Mouse (Mus musculus): ENCODE measurements around the gene Rxfp4. TPM values are rescaled to one million over a fixed set of nuclear protein-coding genes. Genes with fewer than 3 reads are reported as not detected.
"Not testable (repeated sequence)": the region's sequence is repeated elsewhere in the genome, so short reads cannot be mapped to it uniquely, and the experiment has no call there.

Rxfp4 gene
- total RNA-seq, 4 experiments from 2014 or later: 0.23 TPM; not detected in 3

GRCm38 (mm10) chr3:88609066-88609465, 43.9 kb downstream of the Rxfp4 start:
- DNase-seq (ENCODE audit: low spot score): no peak

- DNase-seq (ENCODE audit: low spot score): no peak
Observed at GRCm38 (mm10) chr3:88607758-88608138, 45.2 kb downstream of the Rxfp4 start.

GRCm38 (mm10) chr3:88607065-88607757, 45.7 kb downstream of the Rxfp4 start:
- peak; percentile 93 for DNase-seq (ENCODE audit: low spot score)

GRCm38 (mm10) chr3:88605666-88606065, 47.3 kb downstream of the Rxfp4 start, which contains the start of gene Arhgef2:
Gene Arhgef2, plus strand, starts transcription at chr3:88605966.
- not testable (repeated sequence) for DNase-seq (ENCODE audit: low spot score)

GRCm38 (mm10) chr3:88604863-88605262, 48.1 kb downstream of the Rxfp4 start:
- DNase-seq (ENCODE audit: low spot score): no peak

- DNase-seq (ENCODE audit: low spot score): peak; percentile 82
Observed at GRCm38 (mm10) chr3:88603714-88604161, 49.2 kb downstream of the Rxfp4 start.

- DNase-seq (ENCODE audit: low spot score): no peak
Observed at GRCm38 (mm10) chr3:88602466-88602865, 50.5 kb downstream of the Rxfp4 start.

Other genes starting within 250 kb of the Rxfp4 start
- 10 to 100 TPM; 16.2 to 19.9 (median 16.7) TPM for gene Pmf1, start 242.8 kb downstream of the Rxfp4 start, total RNA-seq (2022)
- 10 to 100 TPM; 13.1 to 14.7 (median 14.1) TPM for gene Slc25a44, start 228.0 kb downstream of the Rxfp4 start, total RNA-seq (2022)
- gene Sema4a, start 192.0 kb downstream of the Rxfp4 start, total RNA-seq (2022): 1 to 10 TPM; 2.6 to 4.7 (median 3.8) TPM
- gene Lmna, start 143.2 kb downstream of the Rxfp4 start, total RNA-seq (2022): 100 to 1,000 TPM; 112 to 127 (median 118) TPM
- gene Mex3a, start 120.7 kb downstream of the Rxfp4 start, total RNA-seq (2022): under 1 TPM; 0.28 to 0.44 (median 0.33) TPM
- not detected for gene Rab25, start 104.8 kb downstream of the Rxfp4 start, total RNA-seq (2022)
- gene Lamtor2, start 100.1 kb downstream of the Rxfp4 start, total RNA-seq (2022): 100 to 1,000 TPM; 104 to 116 (median 107) TPM
- gene Ubqln4, start 99.4 kb downstream of the Rxfp4 start, total RNA-seq (2022): 10 to 100 TPM; 68.8 to 90.5 (median 77.6) TPM
- 10 to 100 TPM; 60.4 to 67.0 (median 64.4) TPM for gene Ssr2, start 77.3 kb downstream of the Rxfp4 start, total RNA-seq (2022)
- 10 to 100 TPM; 38.8 to 45.9 (median 41.4) TPM for gene Arhgef2, start 47.2 kb downstream of the Rxfp4 start, total RNA-seq (2022)
- 10 to 100 TPM; 26.3 to 31.5 (median 27.8) TPM for gene Khdc4, start 32.7 kb upstream of the Rxfp4 start, total RNA-seq (2022)
- gene Rit1, start 63.7 kb upstream of the Rxfp4 start, total RNA-seq (2022): 10 to 100 TPM; 61.8 to 76.1 (median 67.9) TPM
- 1 to 10 TPM; 6.4 to 9.0 (median 7.7) TPM for gene Syt11, start 122.0 kb upstream of the Rxfp4 start, total RNA-seq (2022)
- 10 to 100 TPM; 19.6 to 20.3 (median 19.9) TPM for gene Gon4l, start 182.1 kb upstream of the Rxfp4 start, total RNA-seq (2022)